Mouse (Mus musculus) cerebellum, adult 2 months (tissue): ENCODE data around the gene Farsb. TPM values are rescaled to one million over a fixed set of nuclear protein-coding genes. Genes with fewer than 3 reads are reported as not detected.

Source experiments
- DNase-seq, 2 experiments: peaks; one replicate each; pipeline ENCODE4 v3.0.0; 2021
- H3K27ac ChIP-seq: fragments of 200-500 bp; 2 replicates; pipeline ENCODE4 v1.5.1; 2012; ENCODE audit warnings: low read length, control low read depth, inconsistent platforms; ENCODE audit not compliant: insufficient read depth
- H3K27me3 ChIP-seq: fragments of 200-500 bp; 2 replicates; pipeline ENCODE4 v1.6.1; 2012; ENCODE audit warnings: inconsistent platforms, mild to moderate bottlenecking, low read length, moderate library complexity; ENCODE audit not compliant: control insufficient read depth, insufficient read depth
- H3K4me1 ChIP-seq: fragments of 200-500 bp; 2 replicates; pipeline ENCODE4 v1.6.1; 2011; ENCODE audit warnings: low read length; ENCODE audit not compliant: control insufficient read depth, insufficient read depth
- H3K4me3 ChIP-seq: fragments of 200-500 bp; replicated peaks from 2 replicates; pipeline ENCODE3; 2011; ENCODE audit warnings: mild to moderate bottlenecking, low read depth, low read length, control low read depth; ENCODE audit not compliant: insufficient read depth
- CTCF ChIP-seq: fragments of 200-500 bp; IDR thresholded peaks from 2 replicates; pipeline ENCODE4 v1.5.1; 2011; ENCODE audit warnings: low read depth, mild to moderate bottlenecking, control low read depth, low read length, moderate library complexity, borderline replicate concordance; ENCODE audit not compliant: insufficient read depth
- POLR2A ChIP-seq: fragments of 200-500 bp; IDR thresholded peaks from 2 replicates; pipeline ENCODE4 v1.6.1; 2011; ENCODE audit warnings: low read length, control low read depth, borderline replicate concordance; ENCODE audit not compliant: insufficient read depth
- WGBS: fragments of 180-500 bp; shearing (Covaris S2); methylation state at CpG from one replicate; pipeline ENCODE4 v1.1.7; 2018; 5-methylcytosine and 5-hydroxymethylcytosine counted together
- polyA plus RNA-seq: library from polyadenylated mRNA; depleted of rRNA; stranded (reverse); fragments of >200 nt; gene quantifications from 2 replicates; pipeline ENCODE4 v1.2.3, GENCODE M21; 2012

Gene Farsb
- polyA plus RNA-seq, 1 experiment: 62.6 TPM

DNA sequence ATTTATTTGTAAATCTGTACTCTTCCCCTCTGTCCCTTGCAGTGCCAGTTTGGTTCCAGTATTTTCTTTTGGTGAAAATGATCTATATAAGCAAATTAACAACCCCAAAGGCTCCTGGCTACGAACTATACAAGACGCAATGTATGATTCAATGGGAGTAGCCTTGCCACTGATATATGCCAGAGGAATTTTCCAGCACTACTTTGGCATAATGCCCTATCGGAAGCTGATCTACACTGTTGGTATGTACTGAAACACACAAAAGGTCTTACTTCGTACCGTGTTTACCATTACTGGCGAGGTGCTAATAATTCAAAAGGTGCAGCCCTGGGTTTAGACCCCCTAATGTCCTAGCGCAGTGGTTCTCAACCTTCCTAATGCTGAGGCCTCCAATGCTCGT, 40.3 kb upstream of the Farsb start:
- 87% methylated on average over 8 of the region's 8 CpGs for WGBS
- Histone ChIP-seq H3K27me3 (no peaks in the 10 kb centered on the region), H3K4me1 (no peaks in the 10 kb centered on the region), H3K27ac (no peak overlapping the region), H3K4me3 (no peak overlapping the region)
- no peak for DNase-seq
- TF ChIP-seq CTCF (no peak), POLR2A (no peak)

DNA sequence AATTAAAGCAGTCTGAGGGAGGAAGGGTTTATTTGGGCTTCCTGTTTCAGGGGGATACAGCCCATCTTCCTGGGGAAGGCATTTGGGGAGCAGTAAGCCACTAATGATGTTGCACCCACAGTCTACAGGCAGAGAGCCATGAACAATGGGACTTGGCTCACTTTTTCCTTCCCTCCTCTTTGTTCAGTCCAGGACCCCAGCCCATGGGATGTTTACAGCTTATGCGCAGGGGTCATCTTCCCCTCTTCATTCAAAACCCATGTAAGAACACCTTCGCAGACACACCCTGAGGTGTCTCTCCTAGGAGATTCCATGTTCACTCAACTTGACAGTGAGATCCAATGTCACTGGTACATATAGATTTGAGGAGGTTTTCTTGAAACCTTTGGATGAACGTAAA, 39.7 kb upstream of the Farsb start:
- H3K27me3 ChIP-seq: no peaks in the 10 kb centered on the region
- no peak overlapping the region for H3K27ac ChIP-seq
- DNase-seq: no peak
- 91% methylated on average over 3 of the region's 3 CpGs for WGBS
- no peak overlapping the region for H3K4me3 ChIP-seq
- no peaks in the 10 kb centered on the region for H3K4me1 ChIP-seq
- TF ChIP-seq CTCF: no peak
- TF ChIP-seq POLR2A: no peak

DNA sequence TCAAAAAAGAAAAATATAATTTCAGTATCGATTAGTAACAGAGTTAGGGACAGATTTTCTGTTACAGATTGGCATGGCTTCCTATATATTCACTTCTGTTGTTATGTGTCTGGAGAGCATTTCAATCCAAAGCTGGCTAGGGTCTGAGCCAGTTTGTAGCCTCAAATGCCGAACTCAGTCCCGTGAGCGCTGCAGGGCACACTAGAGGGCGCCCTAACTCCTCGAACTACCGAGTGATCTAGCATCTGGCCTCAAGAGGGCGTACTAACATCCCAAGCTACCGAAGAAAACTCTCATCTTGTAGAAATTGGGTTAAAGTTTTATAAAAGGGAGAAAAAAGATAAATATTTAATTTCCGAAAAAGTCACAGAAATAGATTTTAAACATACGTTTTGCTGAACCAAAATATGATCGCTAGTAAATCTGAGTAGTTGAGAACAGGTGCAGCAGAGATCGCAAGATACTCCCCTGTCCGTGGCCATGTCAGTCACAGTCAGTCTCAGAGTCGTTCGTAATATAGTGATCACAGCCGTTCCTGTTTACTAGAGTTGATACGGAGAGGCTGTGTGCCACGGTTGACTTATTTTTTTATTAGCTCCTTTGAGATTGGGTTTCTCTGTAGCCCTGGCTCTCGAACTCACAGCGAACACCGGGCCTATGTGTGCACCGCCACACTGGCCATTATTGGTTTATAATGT, 36.6 kb upstream of the Farsb start:
- no peak overlapping the region for H3K4me3 ChIP-seq
- H3K27me3 ChIP-seq: no peaks in the 10 kb centered on the region
- 45% methylated on average over 23 of the region's 23 CpGs for WGBS
- no peak for TF ChIP-seq POLR2A
- TF ChIP-seq CTCF: peak; percentile 87
- peak; percentile 39 to 55 for DNase-seq
- H3K4me1 ChIP-seq: no peaks in the 10 kb centered on the region
- H3K27ac ChIP-seq: no peak overlapping the region

DNA sequence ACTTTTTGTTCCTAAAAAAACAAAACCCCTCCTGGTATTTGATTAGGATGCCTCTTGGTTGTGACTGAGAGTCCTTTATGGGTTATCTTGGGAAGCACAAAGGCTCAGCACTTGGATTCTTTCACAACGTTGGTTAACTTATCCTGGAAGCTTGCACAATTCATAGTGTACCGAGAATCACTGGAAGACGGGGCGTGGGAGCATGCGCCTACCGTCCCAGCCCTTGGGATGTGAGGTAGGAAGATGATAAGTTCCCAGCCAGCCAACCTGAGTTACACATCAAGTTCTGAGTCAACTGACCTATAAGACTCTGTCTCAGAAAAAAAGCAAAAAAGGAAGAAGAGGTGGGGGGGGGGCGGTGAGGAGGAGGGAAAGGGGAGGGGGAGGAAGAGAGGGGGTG, 30.2 kb upstream of the Farsb start:
- H3K27me3 ChIP-seq: no peaks in the 10 kb centered on the region
- no peak for DNase-seq
- WGBS: 89% methylated on average over 7 of the region's 7 CpGs
- H3K27ac ChIP-seq: no peak overlapping the region
- H3K4me3 ChIP-seq: no peak overlapping the region
- H3K4me1 ChIP-seq: no peaks in the 10 kb centered on the region
- TF ChIP-seq CTCF (no peak), POLR2A (no peak)

DNA sequence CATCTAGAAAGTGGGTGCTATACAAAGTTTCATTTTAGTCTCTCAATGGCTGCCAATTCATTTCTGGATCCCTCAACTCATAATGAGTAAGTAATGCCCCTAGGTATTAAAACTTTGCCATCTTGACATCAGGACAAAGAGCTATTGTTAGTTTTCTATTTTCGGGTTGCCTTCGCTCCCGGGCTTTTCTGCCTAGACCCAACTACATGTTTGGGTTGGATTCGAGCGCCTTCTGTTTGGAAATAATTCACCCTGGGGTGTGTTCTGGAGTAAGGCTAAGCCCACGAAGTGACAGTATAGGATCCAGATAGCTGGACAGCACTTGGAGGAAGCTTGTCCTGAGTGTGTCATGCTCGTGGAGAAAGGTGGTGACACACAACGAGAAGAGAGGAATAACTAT, 24.1 kb upstream of the Farsb start:
- DNase-seq: no peak
- TF ChIP-seq CTCF (no peak), POLR2A (no peak)
- 74% methylated on average over 8 of the region's 8 CpGs for WGBS
- no peak overlapping the region for H3K27ac ChIP-seq
- no peaks in the 10 kb centered on the region; the same call in 1 of the 2 replicates for H3K27me3 ChIP-seq
- H3K4me3 ChIP-seq: no peak overlapping the region
- H3K4me1 ChIP-seq: no peaks in the 10 kb centered on the region

DNA sequence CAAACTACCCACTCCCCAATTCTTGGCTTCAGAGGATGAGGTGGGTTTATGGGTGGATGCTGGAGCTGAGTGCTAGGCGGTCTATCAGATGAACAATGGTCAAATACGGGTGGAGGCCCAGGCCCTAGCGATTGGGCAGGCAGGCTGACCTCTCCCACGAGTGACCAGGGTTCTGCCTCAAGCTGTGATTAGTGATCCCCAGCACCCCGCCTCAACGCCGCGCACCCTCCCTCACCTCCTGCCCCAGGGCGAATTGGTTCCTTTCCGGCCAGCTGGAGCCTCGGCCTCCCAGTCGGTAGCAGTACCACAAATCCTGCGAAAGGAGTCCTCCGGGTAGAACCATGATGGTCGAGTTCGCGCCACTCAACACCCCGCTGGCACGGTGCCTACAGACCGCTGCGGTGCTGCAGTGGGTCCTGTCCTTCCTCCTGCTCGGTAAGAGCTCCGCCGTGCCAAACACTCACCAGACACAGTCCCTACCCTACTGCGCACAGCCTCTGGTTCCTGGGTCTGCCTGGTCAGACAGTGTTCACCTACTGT, 23.0 kb upstream of the Farsb start, which contains the start of gene BC035947:
TSS of gene BC035947 (minus strand) at position 538 of the 540 bp plus-strand sequence.
- Histone ChIP-seq H3K27ac (no peak within 1 kb of the TSS), H3K27me3 (no peaks in the 10 kb centered on the region; the same call in 1 of the 2 replicates), H3K4me1 (no peaks in the 10 kb centered on the region), H3K4me3 (no peak within 1 kb of the TSS)
- peak in 1 of 2 experiments; percentile 14 for DNase-seq
- TF ChIP-seq POLR2A: no peak
- 5% methylated on average over 25 of the region's 25 CpGs for WGBS

DNA sequence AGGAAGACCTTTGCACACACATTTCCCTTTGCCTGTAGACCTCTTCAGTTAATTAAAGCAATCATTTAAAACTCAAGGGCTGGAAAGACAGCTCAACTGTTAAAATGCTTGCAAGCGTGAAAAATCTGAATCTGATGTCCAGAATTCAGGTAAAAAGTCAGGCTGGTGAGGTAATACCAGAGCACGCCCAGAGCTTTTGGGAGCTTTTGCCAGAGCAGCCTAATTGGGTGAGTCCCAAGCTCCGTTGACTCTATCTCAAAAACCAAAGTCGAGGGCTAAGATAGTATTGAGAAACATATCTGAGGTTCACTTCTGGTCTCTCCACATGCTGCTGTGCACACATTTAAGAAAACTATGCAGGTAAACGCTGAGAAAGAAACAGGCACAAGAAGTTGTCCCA, 22.2 kb upstream of the Farsb start, which contains the start of gene Mogat1:
TSS of gene Mogat1 (plus strand) at position 130 of the 400 bp plus-strand sequence.
- TF ChIP-seq CTCF (no peak), POLR2A (no peak)
- 71% methylated on average over 5 of the region's 5 CpGs for WGBS

DNA sequence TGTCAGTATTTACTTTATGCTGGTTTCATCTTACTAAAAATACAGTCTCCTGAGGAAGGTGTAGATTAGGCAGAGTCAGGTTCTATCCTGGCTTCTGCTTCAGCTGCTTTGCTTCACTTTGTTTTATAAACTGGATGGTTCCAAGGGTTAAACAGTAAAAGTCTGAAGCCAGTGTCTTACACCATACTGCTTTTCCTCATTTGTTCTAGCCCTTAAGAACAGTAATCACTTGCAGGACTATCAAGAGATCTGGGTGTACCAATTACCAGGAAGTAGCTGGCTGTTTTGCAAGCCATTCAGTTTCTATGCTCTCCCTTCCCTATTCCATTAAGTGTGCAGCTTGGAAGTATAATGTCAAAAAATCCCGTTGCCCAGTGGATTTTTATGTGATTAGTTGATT, 18.4 kb upstream of the Farsb start:
- WGBS: 37% methylated on average over 1 of the region's 1 CpGs
- Histone ChIP-seq H3K4me1 (no peaks in the 10 kb centered on the region), H3K27me3 (no peaks in the 10 kb centered on the region; the same call in 1 of the 2 replicates), H3K4me3 (no peak overlapping the region), H3K27ac (no peak overlapping the region)
- no peak for TF ChIP-seq POLR2A
- no peak for TF ChIP-seq CTCF
- DNase-seq: no peak

More for the DNA sequence above, 22.2 kb upstream of the Farsb start, which contains the start of gene Mogat1:
- Histone ChIP-seq H3K27ac (no peak within 1 kb of the TSS), H3K4me3 (no peak within 1 kb of the TSS), H3K4me1 (no peaks in the 10 kb centered on the region), H3K27me3 (no peaks in the 10 kb centered on the region; the same call in 1 of the 2 replicates)
- no peak for DNase-seq
